Mouse (Mus musculus) lung, embryonic 14.5 days (tissue): ENCODE results near the gene Gm20388. TPM values are rescaled to one million over a fixed set of nuclear protein-coding genes. Genes with fewer than 3 reads are reported as not detected.

Experiments
- ATAC-seq: fragments of 200-750 bp; cut with Nextera tagmentation; 2 replicates; pipeline ENCODE4 v1.8.0; 2017; ENCODE audit warnings: mild to moderate bottlenecking, moderate TSS enrichment, moderate library complexity; ENCODE audit not compliant: insufficient read depth
- DNase-seq: peaks from one replicate; pipeline ENCODE4 v3.0.0-alpha.2; 2015
- H3K27ac ChIP-seq: fragments of 300-500 bp; sonication (generic); 2 replicates; pipeline ENCODE4 v1.5.1; 2014; ENCODE audit warnings: low read depth, mild to moderate bottlenecking, moderate library complexity
- H3K27me3 ChIP-seq: fragments of 300-500 bp; sonication (generic); 2 replicates; pipeline ENCODE4 v1.6.1; 2014; ENCODE audit warnings: low read length, control low read depth; ENCODE audit not compliant: insufficient read depth
- H3K36me3 ChIP-seq: fragments of 300-500 bp; sonication (generic); 2 replicates; pipeline ENCODE4 v1.6.1; 2014; ENCODE audit warnings: control low read depth; ENCODE audit not compliant: insufficient read depth
- H3K4me1 ChIP-seq: fragments of 300-500 bp; sonication (generic); 2 replicates; pipeline ENCODE4 v1.6.1; 2014; ENCODE audit warnings: antibody characterized with exemption, control low read depth; ENCODE audit not compliant: insufficient read depth
- H3K4me2 ChIP-seq: fragments of 300-500 bp; sonication (generic); 2 replicates; pipeline ENCODE4 v1.6.1; 2014; ENCODE audit warnings: mild to moderate bottlenecking
- H3K4me3 ChIP-seq: fragments of 300-500 bp; sonication (generic); 2 replicates; pipeline ENCODE4 v1.5.1; 2014; ENCODE audit warnings: low read depth, low read length
- H3K9ac ChIP-seq: fragments of 300-500 bp; sonication (generic); 2 replicates; pipeline ENCODE4 v1.6.1; 2014
- H3K9me3 ChIP-seq: fragments of 300-500 bp; sonication (generic); 2 replicates; pipeline ENCODE4 v1.6.1; 2016; ENCODE audit warnings: low read depth, low read length, control low read depth
- CTCF ChIP-seq: IDR thresholded peaks from 2 replicates; pipeline ENCODE4 v1.5.1; 2016; ENCODE audit warnings: antibody characterized with exemption, low read depth
- WGBS: fragments of 180-500 bp; shearing (Covaris S2); extraction: QIAGEN DNeasy Blood & Tissue Kit; methylation state at CpG from one replicate; pipeline ENCODE4 v1.1.7; 2014; 5-methylcytosine and 5-hydroxymethylcytosine counted together
- polyA plus RNA-seq: library from polyadenylated mRNA; unstranded; fragments of >200 nt; fragmentation: Nextera tagmentation; extraction: Ambion mirVana; gene quantifications from 2 replicates; pipeline ENCODE4 v1.2.1, GENCODE M21; 2014

Gene Gm20388
- polyA plus RNA-seq, 1 experiment from 2014 or later: not detected

DNA sequence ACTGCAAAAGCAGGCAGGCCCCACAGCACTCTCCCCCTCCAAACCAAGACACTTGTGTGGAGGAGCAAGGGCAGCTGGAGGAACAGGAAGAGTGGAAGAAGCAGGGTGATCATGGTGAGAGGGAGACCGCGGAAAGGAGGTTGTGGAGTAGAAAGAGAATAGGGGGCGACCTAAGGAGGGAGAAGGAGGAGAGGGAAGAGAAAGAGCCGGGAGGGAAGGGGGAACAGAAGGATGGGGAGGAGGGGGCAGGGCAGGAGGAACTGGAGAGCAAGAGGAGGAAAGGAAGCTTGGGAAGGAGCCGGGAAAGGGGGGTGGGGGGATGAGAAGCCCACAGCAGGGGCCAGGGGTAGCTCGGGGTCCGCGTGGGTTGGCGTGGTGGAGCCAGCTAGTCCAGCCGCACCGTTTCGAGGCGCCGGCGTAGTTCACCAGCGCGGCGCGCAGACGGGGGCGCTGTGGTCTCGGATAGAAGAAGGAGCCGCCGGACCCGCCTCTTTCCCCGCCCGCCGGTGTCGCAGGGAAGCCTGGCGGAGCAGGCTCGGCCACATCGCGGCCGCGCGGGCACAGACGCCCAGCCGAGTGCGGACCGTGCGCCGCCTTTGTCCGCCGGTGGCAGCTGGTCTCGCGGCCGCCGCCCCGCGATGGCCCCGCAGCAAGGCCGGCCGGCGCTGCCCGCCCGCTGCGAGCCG lies 3742.8 kb downstream of the Gm20388 start, which contains the start of gene Rhou:
Rhou (plus strand) TSS at position 622 of the 686 bp plus-strand sequence.
- Histone ChIP-seq H3K4me2 (peak within 1 kb of the TSS; percentile 82), H3K27ac (peak within 1 kb of the TSS; percentile 89), H3K9me3 (no peaks in the 10 kb centered on the region), H3K27me3 (no peaks in the 10 kb centered on the region), H3K4me1 (peaks cover 32% of the 10 kb centered on the region), H3K9ac (peak within 1 kb of the TSS; percentile 89), H3K4me3 (peak within 1 kb of the TSS; percentile 75), H3K36me3 (peaks cover 22% of the 10 kb centered on the region)
- DNase-seq: peak; percentile 97
- under 1% methylated on average over 57 of the region's 58 CpGs for WGBS
- ATAC-seq: peak; percentile 76
- TF ChIP-seq CTCF: peak; percentile 71

DNA sequence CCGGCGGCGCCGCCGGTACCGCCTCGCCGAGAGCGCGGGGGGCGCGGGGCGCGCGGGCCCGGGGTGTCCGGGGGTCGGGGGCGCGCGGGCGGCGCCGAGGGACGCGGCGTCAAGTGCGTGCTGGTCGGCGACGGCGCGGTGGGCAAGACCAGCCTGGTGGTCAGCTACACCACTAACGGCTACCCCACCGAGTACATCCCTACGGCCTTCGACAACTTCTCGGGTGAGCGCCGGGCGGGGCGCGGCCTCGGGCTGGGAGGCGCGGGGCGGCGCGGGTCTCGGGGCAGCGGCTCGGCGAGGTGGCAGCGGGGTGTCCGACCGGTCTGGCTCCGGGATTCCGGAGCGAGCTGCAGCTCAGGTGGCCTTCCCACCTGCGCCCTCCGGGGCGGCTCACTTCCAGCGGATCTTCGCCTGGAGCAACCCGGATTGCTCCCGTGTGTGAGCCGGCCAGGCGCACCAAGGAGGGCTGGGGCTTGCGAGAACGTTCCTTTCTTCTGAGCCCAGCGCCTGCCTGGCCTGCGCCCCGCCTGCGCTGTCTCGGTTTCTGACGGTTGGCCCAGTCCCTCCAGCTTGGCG lies 3743.4 kb downstream of the Gm20388 start:
- Histone ChIP-seq H3K4me2 (peak overlapping the region; percentile 82), H3K27me3 (no peaks in the 10 kb centered on the region), H3K9me3 (no peaks in the 10 kb centered on the region), H3K4me1 (peaks cover 26% of the 10 kb centered on the region), H3K27ac (peak overlapping the region; percentile 89), H3K36me3 (peaks cover 28% of the 10 kb centered on the region), H3K9ac (peak overlapping the region; percentile 89), H3K4me3 (peak overlapping the region; percentile 75)
- ATAC-seq: peak; percentile 33
- peak; percentile 78 for DNase-seq
- TF ChIP-seq CTCF: no peak
- under 1% methylated on average over 77 of the region's 77 CpGs for WGBS

GRCm38 (mm10) chr8:123654763-123655162 lies 3744.1 kb downstream of the Gm20388 start:
- H3K4me2 ChIP-seq: peak overlapping the region; percentile 82
- no peaks in the 10 kb centered on the region for H3K27me3 ChIP-seq
- H3K9me3 ChIP-seq: no peaks in the 10 kb centered on the region
- peaks cover 24% of the 10 kb centered on the region for H3K4me1 ChIP-seq
- peak overlapping the region; percentile 89 for H3K27ac ChIP-seq
- H3K9ac ChIP-seq: peak overlapping the region; percentile 89
- ATAC-seq: no peak
- H3K36me3 ChIP-seq: peaks cover 32% of the 10 kb centered on the region
- TF ChIP-seq CTCF: no peak
- peak; percentile 45 for DNase-seq
- H3K4me3 ChIP-seq: peak overlapping the region; percentile 75
- 4% methylated on average over 5 of the region's 5 CpGs for WGBS

DNA sequence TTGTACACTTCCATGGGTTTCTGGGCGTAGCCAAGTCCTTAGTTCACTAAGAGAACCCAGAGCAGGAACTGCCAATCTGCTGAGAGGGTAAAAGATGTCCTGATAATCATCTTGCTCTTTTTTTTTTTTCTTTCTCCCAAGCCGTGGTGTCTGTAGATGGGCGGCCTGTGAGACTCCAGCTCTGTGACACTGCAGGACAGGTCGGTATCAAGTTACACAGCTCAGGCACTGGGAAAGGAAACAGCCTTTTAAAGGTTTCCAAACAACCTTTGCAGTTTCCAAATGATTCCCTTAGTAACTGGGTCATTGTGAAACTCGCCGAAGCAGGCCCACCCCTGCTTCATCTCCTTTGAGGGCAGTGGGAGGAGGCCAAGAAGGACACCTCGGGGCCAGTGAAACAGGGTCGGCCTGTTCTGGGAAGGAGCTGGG lies 3744.7 kb downstream of the Gm20388 start:
- Histone ChIP-seq H3K27me3 (no peaks in the 10 kb centered on the region), H3K27ac (peak overlapping the region; percentile 89; the same call in 1 of the 2 replicates), H3K9me3 (no peaks in the 10 kb centered on the region), H3K9ac (peak overlapping the region; percentile 89), H3K36me3 (peaks cover 34% of the 10 kb centered on the region), H3K4me1 (peaks cover 24% of the 10 kb centered on the region), H3K4me3 (peak overlapping the region; percentile 75), H3K4me2 (peak overlapping the region; percentile 82)
- DNase-seq (peak; percentile 60), ATAC-seq (no peak)
- no peak for TF ChIP-seq CTCF
- WGBS: 5% methylated on average over 8 of the region's 8 CpGs

- Histone ChIP-seq H3K4me3 (no peak overlapping the region), H3K36me3 (peaks cover 59% of the 10 kb centered on the region), H3K9ac (no peak overlapping the region), H3K27ac (no peak overlapping the region), H3K4me1 (peaks cover 11% of the 10 kb centered on the region), H3K27me3 (no peaks in the 10 kb centered on the region), H3K4me2 (no peak overlapping the region), H3K9me3 (no peaks in the 10 kb centered on the region)
- ATAC-seq (no peak), DNase-seq (no peak)
- no peak for TF ChIP-seq CTCF
- 87% methylated on average over 8 of the region's 8 CpGs for WGBS
These were observed 3747.2 kb downstream of the Gm20388 start for GRCm38 (mm10) chr8:123657826-123658225.

GRCm38 (mm10) chr8:123659469-123660057 lies 3748.9 kb downstream of the Gm20388 start:
- TF ChIP-seq CTCF: no peak
- no peaks in the 10 kb centered on the region for H3K27me3 ChIP-seq
- no peak overlapping the region for H3K4me3 ChIP-seq
- no peak overlapping the region for H3K9ac ChIP-seq
- no peak for ATAC-seq
- peaks cover 76% of the 10 kb centered on the region for H3K36me3 ChIP-seq
- 77% methylated on average over 10 of the region's 10 CpGs for WGBS
- no peak overlapping the region for H3K27ac ChIP-seq
- peaks cover 10% of the 10 kb centered on the region for H3K4me1 ChIP-seq
- no peaks in the 10 kb centered on the region for H3K9me3 ChIP-seq
- H3K4me2 ChIP-seq: no peak overlapping the region
- DNase-seq: no peak

DNA sequence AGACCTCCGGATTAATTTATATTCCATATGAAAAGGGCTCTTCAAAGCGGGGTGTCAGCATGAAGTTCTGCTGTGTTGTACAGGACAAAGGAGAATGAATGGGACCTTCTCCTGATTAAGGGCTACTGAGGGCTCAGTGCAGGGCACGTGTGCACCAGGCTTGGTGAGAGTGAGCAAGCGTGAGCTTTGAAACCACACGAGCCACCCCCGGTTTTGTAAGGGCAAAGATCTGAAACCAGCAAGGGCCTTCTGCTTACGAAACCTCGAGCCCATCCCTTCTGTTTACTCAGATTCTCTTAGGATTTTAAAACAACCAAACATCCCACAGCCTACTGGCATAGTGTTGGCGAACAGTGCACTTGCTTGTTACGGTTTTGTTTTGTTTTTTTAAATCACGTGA lies 3750.9 kb downstream of the Gm20388 start:
- no peak for DNase-seq
- no peak for TF ChIP-seq CTCF
- no peaks in the 10 kb centered on the region for H3K27me3 ChIP-seq
- no peak overlapping the region for H3K27ac ChIP-seq
- H3K4me2 ChIP-seq: no peak overlapping the region
- no peak overlapping the region for H3K4me3 ChIP-seq
- 87% methylated on average over 11 of the region's 11 CpGs for WGBS
- H3K4me1 ChIP-seq: no peaks in the 10 kb centered on the region
- H3K9me3 ChIP-seq: no peaks in the 10 kb centered on the region
- no peak for ATAC-seq
- peaks cover 72% of the 10 kb centered on the region for H3K36me3 ChIP-seq
- H3K9ac ChIP-seq: no peak overlapping the region
